Mouse (Mus musculus) lung, postnatal 0 days (tissue): ENCODE measurements at regions not wholly inside any gene's neighbourhood (a gene's known extent, or its start where the extent isn't known, plus 50 kb on each side); places are given as distances from the start of the nearest gene placed in this dataset.

ENCODE experiments used
- CTCF ChIP-seq: IDR thresholded peaks from 2 replicates; pipeline ENCODE4 v1.5.1; 2016; ENCODE audit warnings: antibody characterized with exemption, mild to moderate bottlenecking
- EP300 ChIP-seq: IDR thresholded peaks from 2 replicates; pipeline ENCODE4 v1.6.1; 2016; ENCODE audit warnings: antibody characterized with exemption, mild to moderate bottlenecking, control low read depth

GRCm38 (mm10) chr1:185071566-185071965, 72.2 kb upstream of the Mark1 start:
- TF ChIP-seq CTCF (no peak), EP300 (no peak)
